Mouse (Mus musculus) T-cell, adult 2 months (primary cell): ENCODE measurements around the gene Sctr.

Experiments
- DNase-seq: peaks from one replicate; pipeline ENCODE4 v3.0.0; 2022; ENCODE audit warnings: low spot score

Gene Sctr

DNA sequence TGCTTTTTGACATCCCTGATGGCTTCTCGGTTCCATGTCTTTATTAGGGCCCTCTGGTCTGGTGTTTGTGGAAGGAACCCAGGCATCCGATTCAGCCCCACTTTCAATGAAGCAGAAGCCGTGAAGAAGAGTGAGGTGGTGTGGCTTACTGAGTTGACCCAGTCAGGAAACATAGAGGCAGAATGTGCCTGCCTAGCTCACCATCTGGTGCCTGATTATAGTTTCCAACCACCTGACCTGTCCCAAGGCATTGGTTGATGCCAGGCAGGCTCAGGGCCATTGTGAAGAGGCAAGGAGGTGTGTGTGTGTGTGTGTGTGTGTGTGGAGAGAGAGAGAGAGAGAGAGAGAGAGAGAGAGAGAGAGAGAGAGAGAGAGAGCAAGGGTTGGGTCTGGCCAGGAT lies 23.8 kb downstream of the Sctr start:
- no peak for DNase-seq

GRCm38 (mm10) chr1:120032804-120033468 lies 26.2 kb downstream of the Sctr start:
- peak; percentile 66 for DNase-seq

- no peak for DNase-seq
Measured at GRCm38 (mm10) chr1:120033469-120033854, 26.8 kb downstream of the Sctr start.

- DNase-seq: no peak
Measured at GRCm38 (mm10) chr1:120034793-120035192, 28.1 kb downstream of the Sctr start.

GRCm38 (mm10) chr1:120035456-120036034 lies 28.9 kb downstream of the Sctr start:
- no peak for DNase-seq

- no peak for DNase-seq
Measured at GRCm38 (mm10) chr1:120037021-120037683, 30.5 kb downstream of the Sctr start.

DNA sequence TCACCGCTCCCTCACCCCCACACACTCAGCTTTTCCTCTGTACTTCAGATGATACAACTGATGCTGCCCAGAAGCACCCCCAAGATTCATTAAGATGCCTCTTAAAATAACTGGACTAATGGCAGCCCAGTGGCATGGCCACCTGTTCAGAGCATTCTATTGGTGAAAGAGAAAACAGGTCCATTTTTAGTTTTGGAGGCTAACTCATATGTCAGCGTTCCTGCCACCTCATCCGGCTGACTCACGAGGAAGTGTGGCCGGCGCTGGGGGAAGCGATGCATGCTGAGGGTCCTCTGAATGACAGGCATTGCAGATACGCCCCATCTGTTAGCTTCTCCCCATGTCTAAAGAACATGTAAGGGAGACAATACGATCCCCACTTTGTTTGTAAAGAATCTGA lies 31.9 kb downstream of the Sctr start:
- no peak for DNase-seq

GRCm38 (mm10) chr1:120042421-120042820 lies 35.7 kb downstream of the Sctr start:
- DNase-seq: no peak

DNA sequence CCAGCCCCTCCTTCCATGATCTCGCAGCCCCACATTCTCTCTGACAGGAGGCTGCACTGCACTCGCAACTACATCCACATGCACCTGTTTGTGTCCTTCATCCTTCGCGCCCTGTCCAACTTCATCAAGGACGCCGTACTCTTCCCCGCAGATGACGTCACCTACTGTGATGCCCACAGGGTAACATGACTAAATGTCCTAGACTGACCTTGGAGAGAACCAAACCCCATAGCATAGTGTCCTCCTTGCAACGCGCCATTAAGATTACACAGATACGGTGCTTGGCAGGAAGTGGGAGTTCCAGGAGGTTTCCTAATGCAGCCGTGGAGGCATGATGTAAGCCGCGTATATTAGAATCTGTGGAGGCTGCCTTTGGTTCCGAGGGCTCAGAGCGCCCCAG lies 37.9 kb downstream of the Sctr start:
- DNase-seq: no peak

GRCm38 (mm10) chr1:120047325-120047724 lies 40.6 kb downstream of the Sctr start:
- DNase-seq: no peak

DNA sequence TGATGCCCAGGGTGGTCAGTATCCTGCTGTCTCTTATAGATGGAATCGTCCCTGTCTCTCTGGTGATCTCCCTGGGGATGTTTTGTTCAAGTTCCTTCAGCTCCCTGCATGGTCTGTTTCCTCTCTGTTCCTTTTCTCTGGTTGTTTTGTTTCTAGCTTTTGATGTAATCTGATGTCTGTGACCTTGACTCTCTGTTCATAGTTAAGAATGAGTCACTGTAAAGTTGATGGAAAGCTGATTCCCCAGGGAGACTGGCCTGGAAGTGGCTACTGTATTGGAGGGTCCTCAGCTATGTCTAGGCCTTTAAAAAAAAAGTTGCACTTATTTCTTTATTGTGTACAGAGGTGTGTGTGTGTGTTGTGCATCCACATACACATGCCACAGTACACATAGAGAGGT lies 44.4 kb downstream of the Sctr start:
- DNase-seq: no peak

- no peak for DNase-seq
Measured at GRCm38 (mm10) chr1:120054997-120055396, 48.3 kb downstream of the Sctr start.

- DNase-seq: peak; percentile 73
Measured at GRCm38 (mm10) chr1:120055475-120055874, 48.8 kb downstream of the Sctr start.

DNA sequence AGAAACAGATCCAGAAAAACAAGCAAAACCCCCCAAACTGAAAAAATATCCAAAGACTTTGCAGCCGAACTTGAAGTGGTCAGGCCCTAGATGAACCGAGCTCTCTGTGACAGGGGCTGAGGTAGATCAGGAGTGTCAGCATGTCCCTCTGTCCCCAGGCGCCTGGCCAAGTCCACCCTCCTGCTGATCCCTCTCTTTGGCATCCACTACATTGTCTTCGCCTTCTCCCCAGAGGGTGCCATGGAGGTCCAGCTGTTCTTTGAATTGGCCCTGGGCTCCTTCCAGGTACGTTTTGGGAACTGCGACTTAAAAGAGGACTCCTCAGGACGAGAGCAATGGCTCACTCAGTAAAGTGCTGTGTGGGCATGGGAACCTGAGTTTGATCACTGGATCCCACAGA lies 49.5 kb downstream of the Sctr start:
- DNase-seq: no peak

DNA sequence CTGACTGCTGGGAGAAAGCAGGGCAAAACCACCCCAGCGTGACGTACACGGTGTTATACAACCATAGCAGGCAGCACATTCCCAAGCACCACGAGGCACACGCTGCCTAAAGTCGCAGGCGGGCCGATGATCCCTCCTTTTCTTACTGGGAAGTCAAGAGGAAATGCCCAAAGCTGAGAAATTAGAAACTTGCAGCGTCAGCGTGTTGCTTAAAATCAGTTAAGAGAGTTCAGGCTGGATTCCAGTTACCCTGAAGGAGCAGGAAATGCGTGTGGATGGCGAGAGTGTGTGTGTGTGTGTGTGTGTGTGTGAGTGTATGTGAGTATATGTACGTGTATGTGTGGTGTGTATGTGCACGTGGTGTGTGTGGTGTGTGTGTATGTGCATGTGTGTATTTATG lies 50.4 kb downstream of the Sctr start:
- DNase-seq: peak; percentile 45

GRCm38 (mm10) chr1:120057674-120058430 lies 51.2 kb downstream of the Sctr start:
- DNase-seq: no peak

DNA sequence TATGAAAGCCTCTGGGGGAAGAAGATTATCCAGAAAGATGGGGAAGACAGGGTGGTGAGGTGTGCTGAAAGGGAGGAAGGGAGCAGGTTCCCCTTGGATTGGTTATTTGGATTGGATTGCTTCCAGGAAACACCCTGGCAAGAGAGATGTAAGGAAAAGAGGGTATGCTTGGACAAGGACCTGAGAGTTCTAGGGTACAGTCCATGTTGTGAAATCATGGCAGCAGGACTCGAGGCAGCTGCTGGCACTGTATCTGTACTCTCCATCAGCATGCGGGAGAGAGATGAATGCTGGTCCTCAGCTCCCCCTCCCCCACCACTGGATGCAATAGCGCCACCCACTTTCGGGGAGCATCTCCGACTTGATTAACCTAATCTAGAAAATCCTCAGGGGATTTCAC lies 54.0 kb downstream of the Sctr start:
- no peak for DNase-seq

DNA sequence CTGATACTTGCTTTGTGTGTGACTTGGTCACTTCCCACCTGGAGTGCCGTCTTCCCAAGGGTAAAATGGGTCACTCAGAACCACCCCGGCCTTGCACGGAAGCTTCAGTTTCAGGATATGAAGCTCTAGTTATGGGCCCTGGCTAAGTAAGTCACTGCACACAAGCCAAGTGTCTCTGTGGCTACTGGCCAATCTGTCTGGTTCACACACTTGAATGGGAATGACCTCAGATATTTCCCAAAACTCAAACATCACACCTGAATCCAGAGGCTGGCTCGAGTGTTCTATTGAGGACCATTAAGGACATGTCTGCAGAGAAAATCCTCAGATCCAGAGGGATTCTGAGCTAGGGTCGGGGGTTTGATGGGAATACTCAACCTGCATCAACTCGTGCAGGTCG lies 55.5 kb downstream of the Sctr start:
- DNase-seq: no peak

GRCm38 (mm10) chr1:120064036-120064682 lies 57.5 kb downstream of the Sctr start:
- no peak for DNase-seq

- no peak for DNase-seq
Measured at GRCm38 (mm10) chr1:120066159-120066558, 59.5 kb downstream of the Sctr start.

- no peak for DNase-seq
Measured at GRCm38 (mm10) chr1:120066625-120067024, 59.9 kb downstream of the Sctr start.

DNA sequence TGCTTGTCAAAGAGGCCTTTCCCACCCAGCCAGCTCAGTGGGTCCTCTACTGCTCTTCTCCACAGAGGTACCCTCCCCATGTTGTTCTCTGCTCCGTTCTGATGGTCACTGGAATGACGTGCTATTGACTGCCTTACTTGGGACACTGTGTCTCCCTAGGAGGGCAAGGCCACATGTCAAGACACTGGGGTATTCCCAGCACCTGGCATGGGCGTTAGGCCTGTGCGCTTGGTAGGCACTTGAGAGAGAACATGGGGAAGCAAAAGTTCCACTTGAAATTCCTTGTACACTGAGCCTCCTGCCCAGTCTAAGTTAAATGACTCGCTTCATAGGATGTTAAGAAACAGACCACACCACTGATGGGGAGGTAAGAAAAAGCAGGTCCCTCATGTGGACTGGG lies 62.4 kb downstream of the Sctr start:
- DNase-seq: no peak
